Mouse (Mus musculus) MEL (cell line): Measurements from ENCODE around the gene Psme2. TPM values are rescaled to one million over a fixed set of nuclear protein-coding genes. Genes with fewer than 3 reads are reported as not detected.

Source experiments
- DNase-seq: peaks from one replicate; pipeline ENCODE4 v3.0.0; 2011; ENCODE audit warnings: low read depth, low spot score
- H3K27ac ChIP-seq: 2 replicates; pipeline ENCODE4 v1.5.1; 2012; ENCODE audit warnings: low read depth, mild to moderate bottlenecking, control low read depth, low read length, moderate library complexity; ENCODE audit not compliant: control insufficient read depth
- H3K27me3 ChIP-seq, 2 experiments: fragments of 150-350 bp in 1 of 2; sonication (generic) in 1 of 2; 2 replicates each; pipeline ENCODE4 v1.6.1; 2012; ENCODE audit warnings: low read length in 2 of 2, mild to moderate bottlenecking in 2 of 2, improper control_type of control experiment in 1 of 2, moderate library complexity in 1 of 2; ENCODE audit not compliant: insufficient read depth in 2 of 2, control insufficient read depth in 1 of 2
- H3K36me3 ChIP-seq, 2 experiments: 2 replicates each; pipeline ENCODE4 v1.6.1; 2012 to 2014; ENCODE audit warnings: low read length in 2 of 2, improper control_type of control experiment in 1 of 2, inconsistent platforms in 1 of 2, mild to moderate bottlenecking in 1 of 2; ENCODE audit not compliant: insufficient read depth in 2 of 2, control insufficient read depth in 1 of 2
- H3K4me1 ChIP-seq, 2 experiments: fragments of 150-350 bp in 1 of 2; sonication (generic) in 1 of 2; 2 replicates each; pipeline ENCODE4 v1.6.1; 2012; ENCODE audit warnings: low read length in 2 of 2, improper control_type of control experiment in 1 of 2, mild to moderate bottlenecking in 1 of 2; ENCODE audit not compliant: insufficient read depth in 2 of 2, control insufficient read depth in 1 of 2
- H3K4me3 ChIP-seq, 2 experiments: fragments of 150-350 bp in 1 of 2; sonication (generic) in 1 of 2; 2 replicates each; pipeline ENCODE4 v1.5.1; 2012; ENCODE audit warnings: low read depth in 2 of 2, low read length in 2 of 2, mild to moderate bottlenecking in 2 of 2, moderate library complexity in 2 of 2, control low read depth in 1 of 2, improper control_type of control experiment in 1 of 2; ENCODE audit not compliant: control insufficient read depth in 1 of 2, insufficient read depth in 1 of 2
- H3K79me2 ChIP-seq: 2 replicates; pipeline ENCODE4 v1.6.1; 2012; ENCODE audit warnings: mild to moderate bottlenecking, low read length, moderate library complexity; ENCODE audit not compliant: control insufficient read depth, poor library complexity, insufficient read depth
- H3K9ac ChIP-seq: 2 replicates; pipeline ENCODE4 v1.6.1; 2012; ENCODE audit warnings: low read depth, mild to moderate bottlenecking, control low read depth, low read length, moderate library complexity; ENCODE audit not compliant: control insufficient read depth, poor library complexity, severe bottlenecking
- H3K9me3 ChIP-seq: fragments of 150-350 bp; sonication (generic); replicated peaks from 2 replicates; pipeline ENCODE4 v1.6.1; 2012; ENCODE audit warnings: mild to moderate bottlenecking, low read length, improper control_type of control experiment, moderate library complexity; ENCODE audit not compliant: insufficient read depth
- CHD1 ChIP-seq: IDR thresholded peaks from 2 replicates; pipeline ENCODE4 v1.6.1; 2012; ENCODE audit warnings: low read depth, mild to moderate bottlenecking, inconsistent platforms, low read length, improper control_type of control experiment
- CHD2 ChIP-seq: IDR thresholded peaks from 2 replicates; pipeline ENCODE4 v1.6.1; 2011; ENCODE audit warnings: low read length, improper control_type of control experiment
- CTCF ChIP-seq, 3 experiments: IDR thresholded peaks in 2 of 3; conservative IDR thresholded peaks in 1 of 3; 2 replicates each; pipeline ENCODE4 v1.5.1; 2011 to 2012; ENCODE audit warnings: low read length in 3 of 3, low read depth in 2 of 3, mild to moderate bottlenecking in 2 of 3, improper control_type of control experiment in 1 of 3, inconsistent platforms in 1 of 3, mixed read lengths in 1 of 3, moderate library complexity in 1 of 3; ENCODE audit not compliant: control insufficient read depth in 1 of 3, insufficient read depth in 1 of 3, poor library complexity in 1 of 3, severe bottlenecking in 1 of 3
- ELF1 ChIP-seq: IDR thresholded peaks from 2 replicates; pipeline ENCODE4 v1.6.1; 2014; ENCODE audit warnings: low read depth, mild to moderate bottlenecking, inconsistent platforms, low read length, improper control_type of control experiment, moderate library complexity
- EP300 ChIP-seq, 2 experiments: IDR thresholded peaks; 2 replicates each; pipeline ENCODE4 v1.6.1; 2011; ENCODE audit warnings: improper control_type of control experiment in 2 of 2, low read length in 2 of 2, low read depth in 1 of 2, mild to moderate bottlenecking in 1 of 2
- ETS1 ChIP-seq: IDR thresholded peaks from 2 replicates; pipeline ENCODE4 v1.6.1; 2012; ENCODE audit warnings: low read depth, mild to moderate bottlenecking, inconsistent platforms, low read length, improper control_type of control experiment, moderate library complexity
- GABPA ChIP-seq: IDR thresholded peaks from 2 replicates; pipeline ENCODE4 v1.6.1; 2012; ENCODE audit warnings: low read depth, mild to moderate bottlenecking, inconsistent platforms, low read length, improper control_type of control experiment, moderate library complexity
- HCFC1 ChIP-seq: IDR thresholded peaks from 2 replicates; pipeline ENCODE4 v1.6.1; 2012; ENCODE audit warnings: low read depth, mild to moderate bottlenecking, inconsistent platforms, low read length, improper control_type of control experiment, moderate library complexity
- MAX ChIP-seq: IDR thresholded peaks from 2 replicates; pipeline ENCODE4 v1.6.1; 2011; ENCODE audit warnings: low read length, improper control_type of control experiment
- MAZ ChIP-seq: IDR thresholded peaks from 2 replicates; pipeline ENCODE4 v1.6.1; 2012; ENCODE audit warnings: low read depth, mild to moderate bottlenecking, inconsistent platforms, low read length, improper control_type of control experiment
- MYC ChIP-seq: IDR thresholded peaks from 2 replicates; pipeline ENCODE4 v1.6.1; 2011; ENCODE audit warnings: low read depth, mild to moderate bottlenecking, low read length, improper control_type of control experiment, moderate library complexity
- POLR2AphosphoS2 ChIP-seq: IDR thresholded peaks from 2 replicates; pipeline ENCODE4 v1.6.1; 2011; ENCODE audit warnings: low read length, improper control_type of control experiment
- RAD21 ChIP-seq: IDR thresholded peaks from 2 replicates; pipeline ENCODE4 v1.6.1; 2011; ENCODE audit warnings: mild to moderate bottlenecking, low read depth, low read length, improper control_type of control experiment
- SIN3A ChIP-seq: IDR thresholded peaks from 2 replicates; pipeline ENCODE4 v1.6.1; 2012; ENCODE audit warnings: low read length, improper control_type of control experiment, inconsistent platforms
- TBP ChIP-seq: IDR thresholded peaks from 2 replicates; pipeline ENCODE4 v1.8.0; 2011; ENCODE audit warnings: low read depth, low read length, improper control_type of control experiment
- TCF12 ChIP-seq: IDR thresholded peaks from 2 replicates; pipeline ENCODE4 v1.6.1; 2014; ENCODE audit warnings: low read depth, mild to moderate bottlenecking, inconsistent platforms, low read length, improper control_type of control experiment, moderate library complexity
- USF2 ChIP-seq, 2 experiments: IDR thresholded peaks; 2 replicates each; pipeline ENCODE4 v1.6.1; 2011 to 2012; ENCODE audit warnings: improper control_type of control experiment in 2 of 2, low read length in 2 of 2, borderline replicate concordance in 1 of 2, inconsistent platforms in 1 of 2, low read depth in 1 of 2, mild to moderate bottlenecking in 1 of 2; ENCODE audit not compliant: insufficient read depth in 1 of 2
- ZKSCAN1 ChIP-seq: IDR thresholded peaks from 2 replicates; pipeline ENCODE4 v1.6.1; 2012; ENCODE audit warnings: low read depth, mild to moderate bottlenecking, inconsistent platforms, low read length, improper control_type of control experiment, moderate library complexity
- polyA plus RNA-seq, 2 experiments: library from polyadenylated mRNA; stranded (reverse) in 1 of 2; unstranded in 1 of 2; fragments of >175 nt in 1 of 2; fragments of >200 nt in 1 of 2; gene quantifications; 2 replicates each; pipeline versions ENCODE4 v1.2.1 to v1.2.4; 2012; ENCODE audit warnings: low replicate concordance in 2 of 2, low read depth in 1 of 2; ENCODE audit not compliant: insufficient read length in 2 of 2, insufficient read depth in 1 of 2, missing spikeins in 1 of 2
- total RNA-seq: library from RNA; depleted of rRNA; stranded (reverse); fragments of 300-350 nt; gene quantifications from 2 replicates; pipeline ENCODE4 v1.2.3, GENCODE M21; 2012

Psme2 gene
- total and polyA plus RNA-seq, 3 experiments: 143 to 231 TPM; not detected in 1

DNA sequence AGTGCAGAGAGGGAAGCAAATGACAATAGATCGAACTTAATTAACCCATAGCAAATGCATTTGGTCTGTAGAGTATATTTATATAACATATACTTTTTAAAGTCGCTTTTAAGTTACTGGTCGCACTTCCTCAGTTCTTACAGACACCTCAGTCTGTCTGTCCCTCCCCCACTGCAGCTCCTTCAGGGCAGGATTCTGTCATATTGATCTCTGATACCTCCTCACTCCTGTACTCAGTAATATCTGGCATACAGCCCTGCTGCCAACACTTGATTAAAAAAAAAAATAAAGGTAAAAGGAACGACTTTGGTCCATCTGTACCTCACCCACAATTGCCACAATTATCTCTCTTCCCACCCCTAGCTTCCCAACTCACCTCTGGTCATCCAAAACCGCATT, 6.6 kb downstream of the Psme2 start:
- no peaks in the 10 kb centered on the region for H3K27me3 ChIP-seq
- H3K36me3 ChIP-seq: peaks cover 0 to 34% of the 10 kb centered on the region in 2 experiments; a peak in 2 of 4 replicates
- no peaks in the 10 kb centered on the region for H3K9me3 ChIP-seq
- DNase-seq: peak; percentile 46
- peaks cover 8% of the 10 kb centered on the region for H3K79me2 ChIP-seq
- peak overlapping the region; percentile 58 for H3K9ac ChIP-seq
- peak overlapping the region; percentile 78 to 82 for H3K4me3 ChIP-seq
- H3K27ac ChIP-seq: peak overlapping the region; percentile 100
- H3K4me1 ChIP-seq: peaks cover 3 to 31% of the 10 kb centered on the region in 2 experiments
- TF ChIP-seq ETS1 (no peak), SIN3A (no peak), HCFC1 (no peak), MAX (no peak), CHD1 (0 out of 2 replicates have a peak, but pooled peaks have one; percentile 68), EP300 (IDR thresholded peaks at IDR 0.05; ENCODE audit: low read depth in 1 of 2, low read length in 2 of 2) (no peak), TCF12 (no peak), MAZ (no peak)

DNA sequence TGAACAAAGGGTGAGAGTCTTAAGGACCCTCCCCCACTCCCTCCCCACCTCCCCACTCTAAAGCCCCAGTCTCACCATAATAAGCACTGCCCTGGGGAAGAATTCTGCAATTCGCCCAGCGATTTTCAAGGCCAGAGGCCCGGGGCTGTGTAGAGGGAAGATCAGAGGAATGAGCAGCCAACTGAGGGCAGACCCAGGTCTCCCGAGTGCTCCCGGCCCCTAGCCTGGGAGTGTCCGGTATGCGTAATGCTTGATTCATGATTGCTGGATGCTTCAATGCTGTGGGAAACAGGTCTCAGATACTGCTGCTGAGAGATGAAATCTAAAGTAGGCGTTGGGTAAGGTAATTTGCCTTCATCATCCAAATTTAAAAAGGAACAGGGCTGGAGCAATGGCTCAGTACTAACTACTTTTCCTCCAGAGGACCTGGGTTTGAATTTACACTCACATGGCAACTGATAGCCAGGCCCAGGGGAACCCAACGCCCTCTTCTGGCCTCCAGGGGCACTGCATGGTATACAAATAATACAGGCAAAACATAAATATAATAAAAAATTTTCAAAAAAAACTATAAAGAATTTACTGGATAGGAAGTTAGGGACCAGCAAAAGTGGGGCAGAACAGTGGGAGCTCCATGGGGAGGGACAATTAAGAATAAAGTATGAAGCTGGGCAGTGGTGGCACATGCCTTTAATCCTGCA, 8.8 kb downstream of the Psme2 start:
- peaks cover 4 to 32% of the 10 kb centered on the region in 2 experiments for H3K4me1 ChIP-seq
- H3K4me3 ChIP-seq: no peak overlapping the region
- no peaks in the 10 kb centered on the region for H3K9me3 ChIP-seq
- TF ChIP-seq MYC: 0 out of 2 replicates have a peak, but pooled peaks have one; percentile 56
- no peak for TF ChIP-seq EP300 (IDR thresholded peaks at IDR 0.05; ENCODE audit: low read depth in 1 of 2, low read length in 2 of 2)
- no peak for TF ChIP-seq TBP
- peak; percentile 56 to 74 (median 68) for TF ChIP-seq CTCF (IDR thresholded peaks at IDR 0.05 in 2 of 3, conservative IDR thresholded peaks at IDR 0.05 in 1 of 3; ENCODE audit: control insufficient read depth in 1 of 3, insufficient read depth in 1 of 3, low read depth in 2 of 3, low read length in 3 of 3, poor library complexity in 1 of 3, severe bottlenecking in 1 of 3)
- 0 out of 2 replicates have a peak, but pooled peaks have one; percentile 1 for TF ChIP-seq POLR2AphosphoS2
- TF ChIP-seq SIN3A: 0 out of 2 replicates have a peak, but pooled peaks have one; percentile 24
- no peak for TF ChIP-seq USF2 (IDR thresholded peaks at IDR 0.05; ENCODE audit: borderline replicate concordance in 1 of 2, insufficient read depth in 1 of 2, low read depth in 1 of 2, low read length in 2 of 2)
- peak; percentile 11; the same call in 1 of the 2 replicates for TF ChIP-seq RAD21
- no peak for TF ChIP-seq CHD2
- TF ChIP-seq ZKSCAN1: no peak
- TF ChIP-seq HCFC1: no peak
- no peak for TF ChIP-seq ELF1
- TF ChIP-seq GABPA: no peak
- H3K27ac ChIP-seq: no peak overlapping the region
- H3K79me2 ChIP-seq: peaks cover 12% of the 10 kb centered on the region
- no peak overlapping the region for H3K9ac ChIP-seq
- peaks cover 0 to 31% of the 10 kb centered on the region in 2 experiments; a peak in 2 of 4 replicates for H3K36me3 ChIP-seq
- peak; percentile 51 for DNase-seq
- H3K27me3 ChIP-seq: no peaks in the 10 kb centered on the region
